In genomic region chr17:5722802-5723201, GRCm38 (mm10) we compare ENCODE assay signal across 15 mouse cellular contexts.
DNase-seq lines count a peak whose midpoint lies in the region; ATAC-seq and TF ChIP-seq lines count a peak whose summit lies in the region.
"Had no signal": no experiment of that assay in that cellular context is flagged by ENCODE, and none has a peak within 500 bp of the region (broad histone marks: within the 10 kb centered on the region; RNA-seq: fewer than 3 reads in every experiment).

No protein-coding gene starts in this region.

- no peak overlapping the region for H3K4me2 ChIP-seq in hindbrain, postnatal 0 days (ENCODE audit: low read depth, low read length)
- no peak overlapping the region for H3K4me2 ChIP-seq in midbrain, postnatal 0 days (ENCODE audit: low read depth, low read length, poor library complexity, severe bottlenecking)
- no peak overlapping the region for H3K4me2 ChIP-seq in midbrain, embryonic 16.5 days (ENCODE audit: low read length)
- H3K4me2 ChIP-seq in embryonic facial prominence, embryonic 15.5 days (replicated peaks) = no peak overlapping the region
- H3K4me2 ChIP-seq: hindbrain, embryonic 15.5 days had no signal

- WGBS in hindbrain, postnatal 0 days = 90% methylated on average over 2 of the region's 2 CpGs
- 91% methylated on average over 2 of the region's 2 CpGs for WGBS in hindbrain, embryonic 10.5 days
- 92% methylated on average over 2 of the region's 2 CpGs for WGBS in midbrain, postnatal 0 days
- 88% methylated on average over 2 of the region's 2 CpGs for WGBS in midbrain, embryonic 16.5 days
- WGBS in embryonic facial prominence, embryonic 15.5 days = 89% methylated on average over 2 of the region's 2 CpGs

- no peak overlapping the region for H3K27ac ChIP-seq in hindbrain, postnatal 0 days
- H3K27ac ChIP-seq in hindbrain, embryonic 10.5 days = no peak overlapping the region
- H3K27ac ChIP-seq in midbrain, postnatal 0 days (ENCODE audit: low read depth, low read length) = no peak overlapping the region
- H3K27ac ChIP-seq in midbrain, embryonic 16.5 days (ENCODE audit: low read length) = no peak overlapping the region
- peak overlapping the region; percentile 81 for H3K27ac ChIP-seq in embryonic facial prominence, embryonic 15.5 days (replicated peaks)
- H3K27ac ChIP-seq: hindbrain, embryonic 15.5 days had no signal

- no peaks in the 10 kb centered on the region for H3K27me3 ChIP-seq in hindbrain, postnatal 0 days (ENCODE audit: insufficient read depth, low read length)
- no peaks in the 10 kb centered on the region for H3K27me3 ChIP-seq in hindbrain, embryonic 10.5 days (ENCODE audit: insufficient read depth, poor library complexity, severe bottlenecking)
- no peaks in the 10 kb centered on the region for H3K27me3 ChIP-seq in midbrain, postnatal 0 days (ENCODE audit: insufficient read depth, low read length)
- H3K27me3 ChIP-seq in midbrain, embryonic 16.5 days (ENCODE audit: control insufficient read depth, insufficient read depth, low read depth, low read length) = no peaks in the 10 kb centered on the region; the same call in 1 of the 2 replicates
- H3K27me3 ChIP-seq in embryonic facial prominence, embryonic 15.5 days = no peaks in the 10 kb centered on the region
- H3K27me3 ChIP-seq: hindbrain, embryonic 15.5 days had no signal

- TF ChIP-seq CTCF in hindbrain, postnatal 0 days (IDR thresholded peaks at IDR 0.05; ENCODE audit: low read depth) = peak; percentile 51; the same call in 1 of the 2 replicates
- peak; percentile 59 for TF ChIP-seq CTCF in midbrain, postnatal 0 days (IDR thresholded peaks at IDR 0.05)

- H3K9ac ChIP-seq in hindbrain, postnatal 0 days (replicated peaks; ENCODE audit: low read length) = no peak overlapping the region
- H3K9ac ChIP-seq in midbrain, postnatal 0 days (replicated peaks; ENCODE audit: low read length, poor library complexity, severe bottlenecking) = no peak overlapping the region
- H3K9ac ChIP-seq in midbrain, embryonic 16.5 days (ENCODE audit: low read depth, low read length) = no peak overlapping the region
- no peak overlapping the region for H3K9ac ChIP-seq in embryonic facial prominence, embryonic 15.5 days
- H3K9ac ChIP-seq: hindbrain, embryonic 15.5 days had no signal

- no peaks in the 10 kb centered on the region for H3K9me3 ChIP-seq in hindbrain, postnatal 0 days (ENCODE audit: low read length)
- H3K9me3 ChIP-seq in hindbrain, embryonic 10.5 days = 0 out of 2 replicates have a peak, but pooled peaks cover 2% of the 10 kb centered on the region
- H3K9me3 ChIP-seq in midbrain, postnatal 0 days (ENCODE audit: low read length) = no peaks in the 10 kb centered on the region
- no peaks in the 10 kb centered on the region; the same call in 1 of the 2 replicates for H3K9me3 ChIP-seq in midbrain, embryonic 16.5 days (replicated peaks; ENCODE audit: control insufficient read depth, low read length, poor library complexity, severe bottlenecking)
- no peaks in the 10 kb centered on the region for H3K9me3 ChIP-seq in embryonic facial prominence, embryonic 15.5 days (replicated peaks)
- H3K9me3 ChIP-seq: hindbrain, embryonic 15.5 days had no signal

- ATAC-seq in hindbrain, postnatal 0 days = no peak
- ATAC-seq in midbrain, postnatal 0 days (ENCODE audit: low FRiP score) = no peak
- no peak for ATAC-seq in midbrain, embryonic 16.5 days
- no peak for ATAC-seq in embryonic facial prominence, embryonic 15.5 days (ENCODE audit: insufficient number of reproducible peaks, low FRiP score, low TSS enrichment, low read depth)

- no peak overlapping the region for H3K4me3 ChIP-seq in hindbrain, postnatal 0 days (ENCODE audit: low read length)
- H3K4me3 ChIP-seq in hindbrain, embryonic 10.5 days = no peak overlapping the region
- H3K4me3 ChIP-seq in midbrain, postnatal 0 days (ENCODE audit: low read depth, low read length) = no peak overlapping the region
- no peak overlapping the region for H3K4me3 ChIP-seq in midbrain, embryonic 16.5 days (ENCODE audit: low read depth, low read length)
- H3K4me3 ChIP-seq in embryonic facial prominence, embryonic 15.5 days (replicated peaks) = no peak overlapping the region
- H3K4me3 ChIP-seq: hindbrain, embryonic 15.5 days; myocyte had no signal

- no peaks in the 10 kb centered on the region for H3K4me1 ChIP-seq in hindbrain, postnatal 0 days (ENCODE audit: insufficient read depth, low read length)
- H3K4me1 ChIP-seq in hindbrain, embryonic 10.5 days (replicated peaks) = peaks cover 8% of the 10 kb centered on the region
- H3K4me1 ChIP-seq in midbrain, postnatal 0 days (ENCODE audit: insufficient read depth, low read length) = no peaks in the 10 kb centered on the region; the same call in 1 of the 2 replicates
- no peaks in the 10 kb centered on the region for H3K4me1 ChIP-seq in midbrain, embryonic 16.5 days (ENCODE audit: control insufficient read depth, insufficient read depth, low read length)
- peaks cover 10% of the 10 kb centered on the region for H3K4me1 ChIP-seq in embryonic facial prominence, embryonic 15.5 days
- H3K4me1 ChIP-seq: hindbrain, embryonic 15.5 days had no signal

- DNase-seq in hindbrain, postnatal 0 days (ENCODE audit: low spot score) = no peak
- DNase-seq in hindbrain, embryonic 10.5 days (ENCODE audit: low spot score) = no peak
- no peak for DNase-seq in midbrain, postnatal 0 days (ENCODE audit: low spot score)
- no peak for DNase-seq in cerebellum, adult 9-11 months
- DNase-seq in frontal cortex, postnatal 14 days (ENCODE audit: low spot score in 2 of 2) = no peak
- DNase-seq in retina, postnatal 1 day = no peak
- DNase-seq: adrenal gland, postnatal 25 days; cerebellum, adult 11 months; left cerebral cortex, postnatal 4 days; lung, adult 18-20 months; thymus, adult 18-20 months had no signal

- no peaks in the 10 kb centered on the region for H3K36me3 ChIP-seq in hindbrain, postnatal 0 days (ENCODE audit: insufficient read depth, low read length)
- no peaks in the 10 kb centered on the region for H3K36me3 ChIP-seq in hindbrain, embryonic 10.5 days
- H3K36me3 ChIP-seq in midbrain, postnatal 0 days (ENCODE audit: insufficient read depth, low read length) = no peaks in the 10 kb centered on the region
- no peaks in the 10 kb centered on the region for H3K36me3 ChIP-seq in midbrain, embryonic 16.5 days (ENCODE audit: control insufficient read depth, insufficient read depth, low read length)
- H3K36me3 ChIP-seq in embryonic facial prominence, embryonic 15.5 days = no peaks in the 10 kb centered on the region
- H3K36me3 ChIP-seq: hindbrain, embryonic 15.5 days had no signal
